Mouse (Mus musculus) CH12.LX (cell line): ENCODE data around the gene Clk2. TPM values are rescaled to one million over a fixed set of nuclear protein-coding genes. Genes with fewer than 3 reads are reported as not detected.
"Not testable (repeated sequence)": the region's sequence is repeated elsewhere in the genome, so short reads cannot be mapped to it uniquely, and the experiment has no call there.

Source experiments
- DNase-seq: peaks from one replicate; pipeline ENCODE4 v3.0.0-alpha.2; 2013; ENCODE audit errors: extremely low read depth
- H3K27ac ChIP-seq: 2 replicates; pipeline ENCODE4 v1.5.1; 2012; ENCODE audit warnings: low read depth, mild to moderate bottlenecking, control low read depth, moderate library complexity; ENCODE audit not compliant: insufficient read depth
- H3K27me3 ChIP-seq: replicated peaks from 2 replicates; pipeline ENCODE3; 2012; ENCODE audit warnings: inconsistent platforms
- H3K36me3 ChIP-seq, 2 experiments: replicated peaks in 1 of 2; 2 replicates each; pipeline versions ENCODE3 to v1.6.1; 2012; ENCODE audit warnings: inconsistent platforms in 1 of 2, low read length in 1 of 2, mild to moderate bottlenecking in 1 of 2, mixed read lengths in 1 of 2, moderate library complexity in 1 of 2; ENCODE audit not compliant: control insufficient read depth in 1 of 2, insufficient read depth in 1 of 2
- H3K4me1 ChIP-seq, 2 experiments: 2 replicates each; pipeline ENCODE4 v1.6.1; 2012; ENCODE audit warnings: inconsistent platforms in 1 of 2, moderate library complexity in 1 of 2; ENCODE audit not compliant: insufficient read depth in 2 of 2, control insufficient read depth in 1 of 2
- H3K4me2 ChIP-seq: 2 replicates; pipeline ENCODE4 v1.6.1; 2012; ENCODE audit warnings: low read depth, mild to moderate bottlenecking, control low read depth; ENCODE audit not compliant: poor library complexity, insufficient read depth, severe bottlenecking
- H3K4me3 ChIP-seq, 3 experiments: fragments of 150-350 bp in 1 of 3; sonication (generic) in 1 of 3; replicated peaks in 1 of 3; 2 replicates each; pipeline versions ENCODE3 to v1.5.1; 2011 to 2012; ENCODE audit warnings: low read depth in 2 of 3, low read length in 2 of 3, mild to moderate bottlenecking in 2 of 3, moderate library complexity in 2 of 3, control low read depth in 1 of 3, improper control_type of control experiment in 1 of 3, inconsistent platforms in 1 of 3, mixed read lengths in 1 of 3; ENCODE audit not compliant: poor library complexity in 1 of 3
- H3K79me2 ChIP-seq: replicated peaks from 2 replicates; pipeline ENCODE4 v1.6.1; 2012; ENCODE audit warnings: mild to moderate bottlenecking, moderate library complexity; ENCODE audit not compliant: control insufficient read depth, poor library complexity, insufficient read depth, severe bottlenecking; ENCODE audit errors: extremely low read depth
- H3K9ac ChIP-seq: 2 replicates; pipeline ENCODE4 v1.6.1; 2012; ENCODE audit warnings: low read depth, mild to moderate bottlenecking, control low read depth, moderate library complexity; ENCODE audit not compliant: insufficient read depth
- H3K9me3 ChIP-seq: replicated peaks from 2 replicates; pipeline ENCODE3; 2012; ENCODE audit warnings: low read length, inconsistent platforms, mixed read lengths
- BHLHE40 ChIP-seq: IDR thresholded peaks from 2 replicates; pipeline ENCODE4 v1.6.1; 2011; ENCODE audit warnings: mild to moderate bottlenecking, low read depth, low read length, improper control_type of control experiment
- E2F4 ChIP-seq: IDR thresholded peaks from 2 replicates; pipeline ENCODE4 v1.6.1; 2011; ENCODE audit warnings: low read depth, low read length, improper control_type of control experiment; ENCODE audit not compliant: insufficient replicate concordance
- ELF1 ChIP-seq: IDR thresholded peaks from 2 replicates; pipeline ENCODE4 v1.6.1; 2014; ENCODE audit warnings: low read depth, mild to moderate bottlenecking, inconsistent platforms, low read length, improper control_type of control experiment
- EP300 ChIP-seq: IDR thresholded peaks from 2 replicates; pipeline ENCODE4 v1.6.1; 2011; ENCODE audit warnings: low read length, improper control_type of control experiment
- HCFC1 ChIP-seq: IDR thresholded peaks from 2 replicates; pipeline ENCODE4 v1.6.1; 2012; ENCODE audit warnings: low read depth, mild to moderate bottlenecking, inconsistent platforms, low read length, improper control_type of control experiment
- IRF4 ChIP-seq: IDR thresholded peaks from 2 replicates; pipeline ENCODE4 v1.6.1; 2014; ENCODE audit warnings: low read depth, mild to moderate bottlenecking, inconsistent platforms, low read length, improper control_type of control experiment
- JUN ChIP-seq: IDR thresholded peaks from 2 replicates; pipeline ENCODE4 v1.6.1; 2011; ENCODE audit warnings: low read depth, mild to moderate bottlenecking, low read length, improper control_type of control experiment, moderate library complexity; ENCODE audit not compliant: insufficient read depth
- MAFK ChIP-seq: IDR thresholded peaks from 2 replicates; pipeline ENCODE4 v1.6.1; 2011; ENCODE audit warnings: low read length, improper control_type of control experiment; ENCODE audit not compliant: insufficient replicate concordance
- MAX ChIP-seq: IDR thresholded peaks from 2 replicates; pipeline ENCODE4 v1.6.1; 2011; ENCODE audit warnings: low read length, improper control_type of control experiment
- MEF2A ChIP-seq: IDR thresholded peaks from 2 replicates; pipeline ENCODE4 v1.6.1; 2014; ENCODE audit warnings: low read depth, mild to moderate bottlenecking, inconsistent platforms, low read length, improper control_type of control experiment, borderline replicate concordance
- MXI1 ChIP-seq: IDR thresholded peaks from 2 replicates; pipeline ENCODE4 v1.6.1; 2011; ENCODE audit warnings: mild to moderate bottlenecking, low read depth, low read length, improper control_type of control experiment
- NELFE ChIP-seq: IDR thresholded peaks from 2 replicates; pipeline ENCODE4 v1.6.1; 2011; ENCODE audit warnings: low read depth, low read length, improper control_type of control experiment
- PAX5 ChIP-seq: IDR thresholded peaks from 2 replicates; pipeline ENCODE4 v1.6.1; 2012; ENCODE audit warnings: low read length, inconsistent platforms, mixed read lengths
- POLR2A ChIP-seq: IDR thresholded peaks from 2 replicates; pipeline ENCODE4 v1.6.1; 2011; ENCODE audit warnings: low read depth, mild to moderate bottlenecking, improper control_type of control experiment, low read length
- POLR2AphosphoS2 ChIP-seq: IDR thresholded peaks from 2 replicates; pipeline ENCODE4 v1.6.1; 2011; ENCODE audit warnings: low read depth, low read length, improper control_type of control experiment
- RCOR1 ChIP-seq: conservative IDR thresholded peaks from 2 replicates; pipeline ENCODE4 v1.6.1; 2012; ENCODE audit warnings: low read depth, mild to moderate bottlenecking, inconsistent platforms, low read length, improper control_type of control experiment
- TBP ChIP-seq: conservative IDR thresholded peaks from 2 replicates; pipeline ENCODE4 v1.6.1; 2011; ENCODE audit warnings: low read depth, low read length, improper control_type of control experiment
- UBTF ChIP-seq: IDR thresholded peaks from 2 replicates; pipeline ENCODE4 v1.6.1; 2012; ENCODE audit warnings: low read depth, mild to moderate bottlenecking, inconsistent platforms, low read length, improper control_type of control experiment, moderate library complexity
- USF1 ChIP-seq: IDR thresholded peaks from 2 replicates; pipeline ENCODE4 v1.6.1; 2014; ENCODE audit warnings: low read depth, mild to moderate bottlenecking, inconsistent platforms, low read length, improper control_type of control experiment
- ZMIZ1 ChIP-seq: IDR thresholded peaks from 2 replicates; pipeline ENCODE4 v1.6.1; 2012; ENCODE audit warnings: low read depth, mild to moderate bottlenecking, inconsistent platforms, low read length, improper control_type of control experiment
- ZNF384 ChIP-seq: IDR thresholded peaks from 2 replicates; pipeline ENCODE4 v1.6.1; 2012; ENCODE audit warnings: low read depth, low read length, improper control_type of control experiment, inconsistent platforms
- dilution Hi-C: fragments of 300-500 bp; cut with MboI; formaldehyde crosslinking; loops from 2 replicates; pipeline ENCODE4 v1.14.3; 2020; ENCODE audit warnings: low sequenced_read_pairs; ENCODE audit not compliant: extremely low pct_unique_long_range_greater_than_20kb, extremely low pct_ligation_motif_present
- in situ Hi-C: fragments of 300-500 bp; cut with MboI; formaldehyde crosslinking; loops from 3 replicates; pipeline ENCODE4 v1.14.3; 2019; ENCODE audit warnings: low sequenced_read_pairs, low pct_ligation_motif_present, low pct_unique_long_range_greater_than_20kb, mixed read lengths
- polyA plus RNA-seq: library from polyadenylated mRNA; unstranded; fragments of >175 nt; gene quantifications from 2 replicates; pipeline ENCODE4 v1.2.1, GENCODE M21; 2012; ENCODE audit warnings: low read depth; ENCODE audit not compliant: insufficient read length
- total RNA-seq, 2 experiments: library from RNA; depleted of rRNA; stranded (reverse); fragments of 300-350 nt in 1 of 2; fragments of >200 nt in 1 of 2; gene quantifications; 2 replicates each; pipeline ENCODE4 v1.2.3; 2012 to 2014

Gene Clk2
- total and polyA plus RNA-seq, 3 experiments, result 18.8 to 72.0 (median 29.9) TPM

- no peak for TF ChIP-seq NELFE
- TF ChIP-seq PAX5, result no peak
- TF ChIP-seq BHLHE40, result peak; percentile 57
- peak; percentile 98 for TF ChIP-seq MXI1
- no peak for TF ChIP-seq E2F4
- no peak for TF ChIP-seq RCOR1
- TF ChIP-seq POLR2A, result peak; percentile 32; the same call in 1 of the 2 replicates
- TF ChIP-seq MEF2A, result no peak
- TF ChIP-seq MAFK, result no peak
- TF ChIP-seq UBTF, result no peak
- peak; percentile 26; the same call in 1 of the 2 replicates for TF ChIP-seq MAX
- no peak for TF ChIP-seq EP300
- no peak for TF ChIP-seq USF1
- TF ChIP-seq ZNF384, result no peak
- TF ChIP-seq IRF4, result no peak
- no peak for TF ChIP-seq ELF1
- TF ChIP-seq HCFC1, result no peak
- TF ChIP-seq POLR2AphosphoS2, result no peak
- no peak for TF ChIP-seq ZMIZ1
- TF ChIP-seq JUN, result no peak
Measured at GRCm38 (mm10) chr3:89159616-89160344, 4.8 kb upstream of the Clk2 start, which contains the start of gene Hcn3 (continued).

GRCm38 (mm10) chr3:89161207-89161606, 3.4 kb upstream of the Clk2 start:
- H3K9me3 ChIP-seq, dilution Hi-C loops: not testable (repeated sequence)

DNA sequence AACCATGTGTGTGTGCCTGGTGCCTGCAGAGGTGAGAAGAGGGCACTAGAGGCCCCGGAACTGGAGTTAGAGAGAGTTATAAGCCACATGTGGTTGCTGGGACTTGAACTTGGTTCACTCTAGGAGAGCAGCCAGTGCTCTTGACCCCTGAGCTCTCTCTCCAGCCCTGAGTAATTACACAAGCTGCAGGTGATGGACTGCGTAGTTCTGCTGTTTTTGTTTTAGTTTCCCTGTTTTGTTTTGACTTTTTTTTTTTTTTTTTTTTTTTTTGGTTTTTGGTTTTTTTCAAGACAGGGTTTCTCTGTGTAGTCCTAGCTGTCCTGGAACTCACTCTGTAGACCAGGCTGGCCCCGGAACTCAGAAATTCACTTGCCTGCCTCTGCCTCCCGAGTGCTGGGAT, 2.8 kb upstream of the Clk2 start:
- Histone ChIP-seq H3K4me1 (peaks cover 4 to 45% of the 10 kb centered on the region in 2 experiments), H3K79me2 (peaks cover 18% of the 10 kb centered on the region), H3K9ac (no peak overlapping the region), H3K27ac (no peak overlapping the region), H3K9me3 (no peaks in the 10 kb centered on the region), H3K27me3 (no peaks in the 10 kb centered on the region), H3K4me2 (no peak overlapping the region), H3K36me3 (peaks cover 5 to 10% of the 10 kb centered on the region in 2 experiments), H3K4me3 (no peak overlapping the region)
- DNase-seq, result no peak
- in situ Hi-C loops (no loop called here), dilution Hi-C loops (no loop called here)
- TF ChIP-seq ZNF384 (peak; percentile 55), POLR2A (no peak)

More at GRCm38 (mm10) chr3:89161207-89161606, 3.4 kb upstream of the Clk2 start:
- in situ Hi-C loops, H3K36me3 ChIP-seq, H3K9ac ChIP-seq, H3K27me3 ChIP-seq, H3K27ac ChIP-seq, H3K4me2 ChIP-seq, DNase-seq, H3K4me3 ChIP-seq: not testable (repeated sequence)
- Histone ChIP-seq H3K79me2 (peaks cover 13% of the 10 kb centered on the region), H3K4me1 (peaks cover 3 to 39% of the 10 kb centered on the region in 2 experiments)
- peak; percentile 56; the same call in 1 of the 2 replicates for TF ChIP-seq TBP
